Mouse (Mus musculus) neural tube, embryonic 14.5 days (tissue): ENCODE data around the gene Plcxd1. TPM values are rescaled to one million over a fixed set of nuclear protein-coding genes. Genes with fewer than 3 reads are reported as not detected.
"Not testable (repeated sequence)": the region's sequence is repeated elsewhere in the genome, so short reads cannot be mapped to it uniquely, and the experiment has no call there.

Experiments
- ATAC-seq: fragments of 200-750 bp; cut with Nextera tagmentation; 2 replicates; pipeline ENCODE4 v1.8.0; 2017; ENCODE audit warnings: low read depth, mild to moderate bottlenecking, moderate TSS enrichment, moderate library complexity
- H3K27ac ChIP-seq: fragments of 300-500 bp; sonication (generic); 2 replicates; pipeline ENCODE4 v1.5.1; 2014; ENCODE audit warnings: low read depth, mild to moderate bottlenecking, control low read depth, low read length, moderate library complexity, mixed read lengths
- H3K27me3 ChIP-seq: fragments of 300-500 bp; sonication (generic); 2 replicates; pipeline ENCODE4 v1.6.1; 2014; ENCODE audit warnings: low read length; ENCODE audit not compliant: control insufficient read depth, insufficient read depth
- H3K36me3 ChIP-seq: fragments of 300-500 bp; sonication (generic); 2 replicates; pipeline ENCODE4 v1.6.1; 2014; ENCODE audit warnings: low read length, mixed read lengths; ENCODE audit not compliant: control insufficient read depth, insufficient read depth
- H3K4me1 ChIP-seq: fragments of 300-500 bp; sonication (generic); 2 replicates; pipeline ENCODE4 v1.6.1; 2014; ENCODE audit warnings: low read length; ENCODE audit not compliant: control insufficient read depth, insufficient read depth
- H3K4me2 ChIP-seq: fragments of 300-500 bp; sonication (generic); 2 replicates; pipeline ENCODE4 v1.6.1; 2014; ENCODE audit warnings: mild to moderate bottlenecking, low read depth, low read length, control low read depth
- H3K4me3 ChIP-seq: fragments of 300-500 bp; sonication (generic); 2 replicates; pipeline ENCODE4 v1.5.1; 2014; ENCODE audit warnings: low read depth, low read length, control low read depth, mixed read lengths
- H3K9ac ChIP-seq: fragments of 300-500 bp; sonication (generic); replicated peaks from 2 replicates; pipeline ENCODE4 v1.6.1; 2014; ENCODE audit warnings: low read depth, mild to moderate bottlenecking, control low read depth, low read length, mixed read lengths
- H3K9me3 ChIP-seq: fragments of 300-500 bp; sonication (generic); 2 replicates; pipeline ENCODE4 v1.6.1; 2016; ENCODE audit warnings: low read length; ENCODE audit not compliant: control insufficient read depth
- WGBS: fragments of 180-500 bp; shearing (Covaris S2); extraction: QIAGEN DNeasy Blood & Tissue Kit; methylation state at CpG from one replicate; pipeline ENCODE4 v1.1.7; 2014; 5-methylcytosine and 5-hydroxymethylcytosine counted together
- polyA plus RNA-seq: library from polyadenylated mRNA; unstranded; fragments of >200 nt; fragmentation: Nextera tagmentation; extraction: Ambion mirVana; gene quantifications from 2 replicates; pipeline ENCODE4 v1.2.1, GENCODE M21; 2014

The Plcxd1 gene
- polyA plus RNA-seq, 1 experiment from 2014 or later: 2.7 TPM

DNA sequence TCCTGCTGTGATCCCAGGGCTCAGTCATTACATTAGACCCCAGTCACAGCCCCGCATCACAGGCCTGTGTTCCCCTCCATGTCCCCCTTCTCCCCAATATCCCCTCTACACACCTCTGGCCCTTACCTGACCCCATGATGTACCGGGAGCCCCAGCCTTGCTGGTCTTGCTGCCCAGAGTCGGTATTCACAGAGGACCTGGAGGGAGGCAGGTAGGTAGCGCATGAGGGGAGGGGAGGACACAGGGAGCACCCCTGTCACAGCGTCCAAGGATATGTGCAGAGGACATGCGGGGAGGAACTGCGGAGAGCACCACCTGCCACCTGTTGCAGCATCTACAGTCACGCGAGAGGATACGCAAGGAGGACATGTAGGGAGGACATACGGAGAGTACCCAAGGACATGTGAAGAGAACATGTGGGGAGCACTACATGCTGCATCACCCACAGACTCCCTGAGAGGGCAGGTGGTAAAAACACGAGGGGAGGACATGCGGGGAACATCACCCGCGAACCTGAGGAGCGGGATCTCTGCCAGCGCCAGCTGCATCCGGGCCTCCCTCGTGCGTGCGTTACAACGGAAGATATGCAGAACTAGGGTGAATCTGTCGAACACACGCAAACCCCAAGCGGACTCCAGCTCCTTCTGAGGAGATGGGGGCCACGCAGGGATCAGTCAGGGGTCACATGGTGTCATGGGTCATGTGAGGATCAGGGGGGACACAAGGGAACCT lies 6.5 kb downstream of the Plcxd1 start:
- peak overlapping the region; percentile 75 for H3K4me3 ChIP-seq
- ATAC-seq: no peak
- no peaks in the 10 kb centered on the region for H3K27me3 ChIP-seq
- H3K4me1 ChIP-seq: peaks cover 15% of the 10 kb centered on the region; the same call in 1 of the 2 replicates
- 94% methylated on average over 25 of the region's 26 CpGs for WGBS
- peak overlapping the region; percentile 88 for H3K4me2 ChIP-seq
- peak overlapping the region; percentile 76; the same call in 1 of the 2 replicates for H3K9ac ChIP-seq
- no peak overlapping the region for H3K27ac ChIP-seq
- H3K36me3 ChIP-seq: peaks cover 28% of the 10 kb centered on the region
- no peaks in the 10 kb centered on the region for H3K9me3 ChIP-seq

DNA sequence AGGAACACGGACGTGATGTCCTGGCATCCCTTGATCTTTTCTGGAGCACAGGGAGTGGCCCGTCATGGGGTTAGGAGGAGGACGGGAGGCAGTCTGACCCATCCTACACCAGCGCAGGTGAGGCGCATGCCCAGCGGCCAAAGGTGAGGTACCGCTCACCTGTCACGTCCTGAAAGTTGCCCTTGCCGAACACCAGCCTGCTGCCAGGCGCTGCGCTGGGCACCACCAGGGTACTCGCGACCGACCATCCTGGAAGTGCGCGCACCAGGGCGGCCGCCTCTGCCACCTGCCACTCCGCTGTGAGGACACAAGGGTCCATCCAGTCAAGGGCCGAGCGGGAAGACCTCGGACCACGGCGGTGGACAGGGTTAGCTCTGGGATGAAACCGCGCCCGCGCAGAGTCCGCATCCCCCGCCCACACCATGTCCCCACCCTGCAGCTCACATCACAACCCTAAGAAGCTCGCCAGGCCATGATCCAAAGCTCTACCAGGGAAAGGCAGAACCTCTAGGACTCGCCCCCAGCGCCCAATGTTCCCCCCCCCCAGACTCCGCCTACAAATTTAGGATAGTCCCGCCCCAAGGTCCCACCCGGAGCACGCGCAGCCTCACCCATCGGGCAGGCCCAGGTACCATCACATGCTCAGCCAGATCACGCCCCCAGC lies 7.3 kb downstream of the Plcxd1 start:
- WGBS: 19% methylated on average over 39 of the region's 41 CpGs
- peak; percentile 8; the same call in 1 of the 2 replicates for ATAC-seq
- H3K9me3 ChIP-seq: no peaks in the 10 kb centered on the region
- H3K4me2 ChIP-seq: peak overlapping the region; percentile 88
- peaks cover 28% of the 10 kb centered on the region for H3K36me3 ChIP-seq
- H3K27ac ChIP-seq: peak overlapping the region; percentile 94
- peak overlapping the region; percentile 75 for H3K4me3 ChIP-seq
- no peaks in the 10 kb centered on the region for H3K27me3 ChIP-seq
- peak overlapping the region; percentile 76 for H3K9ac ChIP-seq
- H3K4me1 ChIP-seq: peaks cover 10% of the 10 kb centered on the region; the same call in 1 of the 2 replicates

DNA sequence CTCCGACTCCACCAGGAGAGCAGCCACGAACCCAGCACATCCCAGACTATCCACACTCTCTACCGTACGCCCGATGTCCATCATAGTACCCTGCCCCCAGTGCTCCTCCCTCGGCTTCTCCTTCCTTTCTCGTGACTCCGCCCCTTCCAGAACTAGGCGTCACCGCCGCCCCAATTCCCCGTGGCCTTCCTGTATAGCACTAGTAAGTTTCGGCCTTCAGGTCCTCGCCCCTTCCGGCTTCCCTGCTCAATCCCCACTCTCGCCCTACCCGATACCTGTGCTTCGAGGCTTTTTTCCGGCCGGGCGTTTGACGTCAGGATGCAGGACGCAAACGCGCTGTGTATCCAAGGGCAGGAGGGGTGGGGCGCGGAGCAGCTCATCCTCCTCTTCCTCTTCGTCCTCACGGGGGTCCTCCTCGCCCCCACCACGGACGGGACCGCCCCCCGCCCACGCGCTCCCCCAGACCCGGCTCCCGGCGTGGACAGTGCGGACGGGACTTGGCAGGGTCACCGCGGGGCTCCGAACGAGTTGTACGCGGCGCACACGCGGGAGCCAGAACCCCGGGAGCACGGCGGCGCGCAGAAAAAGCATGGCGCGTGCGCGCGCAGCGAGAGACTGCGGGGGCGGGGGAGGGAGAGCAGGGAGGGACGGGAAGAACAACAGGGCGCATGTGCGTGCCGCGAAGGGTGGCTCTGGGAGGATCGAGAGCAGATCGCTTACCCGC lies 8.0 kb downstream of the Plcxd1 start, which contains the start of gene Gtpbp6:
TSS of gene Gtpbp6 (minus strand) at position 617 of the 724 bp plus-strand sequence.
- Histone ChIP-seq H3K4me2 (peak within 1 kb of the TSS; percentile 88), H3K36me3 (peaks cover 33% of the 10 kb centered on the region), H3K27ac (peak within 1 kb of the TSS; percentile 94), H3K4me3 (peak within 1 kb of the TSS; percentile 75), H3K27me3 (no peaks in the 10 kb centered on the region), H3K4me1 (peaks cover 10% of the 10 kb centered on the region; the same call in 1 of the 2 replicates), H3K9me3 (no peaks in the 10 kb centered on the region), H3K9ac (peak within 1 kb of the TSS; percentile 76)
- ATAC-seq: peak; percentile 75
- WGBS: under 1% methylated on average over 71 of the region's 71 CpGs

DNA sequence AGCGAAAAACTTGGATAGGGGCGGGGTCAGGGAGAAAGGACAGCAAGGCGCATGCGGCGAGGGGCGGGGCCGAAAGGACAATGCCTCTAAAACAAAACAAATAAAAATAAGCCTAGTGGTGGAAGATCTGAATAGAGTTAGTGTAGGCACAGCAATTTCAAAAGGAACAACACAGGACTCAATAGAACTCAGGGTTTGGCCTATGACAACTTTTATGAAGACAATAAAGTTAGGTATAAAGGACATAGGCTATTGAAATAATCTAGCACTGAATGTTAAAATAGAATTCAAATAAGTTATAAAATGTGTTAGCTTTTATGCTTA lies 8.5 kb downstream of the Plcxd1 start:
- 0% methylated on average over 7 of the region's 7 CpGs for WGBS
- Histone ChIP-seq H3K4me1 (peaks cover 10% of the 10 kb centered on the region; the same call in 1 of the 2 replicates), H3K9me3 (no peaks in the 10 kb centered on the region), H3K27me3 (no peaks in the 10 kb centered on the region), H3K36me3 (peaks cover 32% of the 10 kb centered on the region), H3K27ac (peak overlapping the region; percentile 94), H3K9ac (no peak overlapping the region), H3K4me3 (peak overlapping the region; percentile 75), H3K4me2 (0 out of 2 replicates have a peak overlapping the region, but pooled peaks have one; percentile 20)
- no peak for ATAC-seq

DNA sequence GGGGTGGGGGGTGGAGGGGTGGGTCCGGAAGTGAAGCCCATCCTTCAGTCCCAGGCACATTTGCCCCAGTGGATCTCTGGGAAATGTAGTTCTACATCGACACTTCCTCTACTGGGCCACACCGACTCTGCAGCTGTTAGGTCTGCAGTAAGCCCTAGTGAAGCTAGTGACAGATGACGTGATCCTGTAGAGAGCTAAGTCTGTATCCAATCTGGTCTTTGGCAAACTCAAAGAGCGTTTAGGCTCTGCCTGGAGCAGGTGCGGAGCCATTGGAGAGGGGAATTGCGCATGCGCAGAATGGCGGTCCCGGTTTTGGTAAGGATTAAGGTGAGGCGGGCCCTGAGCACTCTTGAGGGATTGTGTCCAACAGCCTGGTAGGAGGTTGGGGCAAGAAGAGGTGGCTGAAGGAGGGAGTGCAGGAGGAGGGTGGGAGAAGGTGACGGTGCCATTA lies 10.2 kb downstream of the Plcxd1 start, which contains the start of gene Zfp605:
TSS of gene Zfp605 (plus strand) at position 102 of the 451 bp plus-strand sequence.
- Histone ChIP-seq H3K9me3 (no peaks in the 10 kb centered on the region), H3K27ac (peak within 1 kb of the TSS; percentile 87), H3K4me1 (peaks cover 10% of the 10 kb centered on the region; the same call in 1 of the 2 replicates), H3K27me3 (no peaks in the 10 kb centered on the region), H3K36me3 (peaks cover 18% of the 10 kb centered on the region), H3K9ac (peak within 1 kb of the TSS; percentile 70), H3K4me2 (peak within 1 kb of the TSS; percentile 70), H3K4me3 (peak within 1 kb of the TSS; percentile 60)
- WGBS: under 1% methylated on average over 12 of the region's 12 CpGs
- peak; percentile 65 for ATAC-seq

DNA sequence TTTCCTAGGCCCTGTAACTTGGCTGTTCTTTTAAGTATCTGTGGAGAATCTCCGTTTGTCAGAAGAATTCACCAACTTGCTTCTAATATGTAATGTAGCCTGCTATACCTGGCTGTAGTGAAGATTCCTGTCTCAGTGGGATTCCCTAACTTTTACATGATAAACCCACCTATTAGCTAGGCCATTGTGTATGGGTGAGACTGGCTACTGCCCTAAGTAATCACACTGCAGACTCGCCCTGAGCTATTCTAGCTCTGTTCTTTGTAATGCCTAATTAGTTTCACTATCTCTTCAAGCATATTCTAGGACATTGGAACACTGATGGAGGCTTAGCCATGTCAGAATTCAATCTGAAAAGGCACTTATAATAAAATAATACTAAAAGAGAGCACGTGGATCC lies 22.6 kb downstream of the Plcxd1 start:
- 77% methylated on average over 3 of the region's 3 CpGs for WGBS

DNA sequence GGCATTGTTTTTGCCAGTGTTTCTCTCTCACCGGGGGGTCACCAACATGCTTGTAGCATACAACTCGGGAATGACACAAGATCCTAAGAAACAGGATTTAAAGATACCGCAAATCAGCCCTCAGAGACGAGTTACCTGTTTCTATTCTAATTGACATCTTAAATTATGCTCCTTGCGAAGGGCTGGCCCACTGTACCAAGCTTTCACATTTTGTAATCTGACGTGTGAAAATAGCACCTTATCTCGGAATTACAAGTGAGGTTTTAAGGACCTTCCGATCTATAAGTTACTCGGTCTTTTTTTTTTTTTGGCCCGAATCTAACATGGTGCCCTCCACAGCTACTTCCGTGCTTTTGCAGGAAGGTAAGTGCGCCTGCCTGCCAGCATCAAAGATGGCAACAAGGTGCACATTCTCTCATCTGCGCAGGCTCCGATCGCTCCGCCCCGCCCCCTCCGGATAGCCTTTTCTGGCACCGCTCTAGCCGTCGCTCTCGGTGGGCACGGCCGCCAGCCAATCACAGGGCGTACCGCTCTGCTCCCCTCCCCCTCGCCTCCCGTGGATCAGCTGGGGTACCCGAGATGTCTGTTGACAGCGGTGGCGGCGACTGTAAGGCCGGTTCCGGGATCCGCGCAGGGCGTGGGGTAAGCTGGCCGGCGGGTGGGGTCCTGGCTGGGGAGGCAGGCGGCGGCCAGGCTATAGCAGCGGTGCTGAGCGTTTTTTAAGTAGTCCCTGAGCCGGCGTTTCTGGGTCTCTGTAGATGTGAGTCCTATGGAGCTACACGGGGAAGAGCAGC lies 35.7 kb downstream of the Plcxd1 start, which contains the start of gene Chfr:
TSS of gene Chfr (plus strand) at position 550 of the 794 bp plus-strand sequence.
- H3K36me3 ChIP-seq: no peaks in the 10 kb centered on the region; the same call in none of the 2 replicates
- H3K4me3 ChIP-seq: peak within 1 kb of the TSS; percentile 52
- H3K27me3 ChIP-seq: no peaks in the 10 kb centered on the region
- ATAC-seq: peak; percentile 99
- peaks cover 5% of the 10 kb centered on the region; the same call in 1 of the 2 replicates for H3K4me1 ChIP-seq
- no peaks in the 10 kb centered on the region; the same call in 1 of the 2 replicates for H3K9me3 ChIP-seq
- peak within 1 kb of the TSS; percentile 58 for H3K4me2 ChIP-seq
- peak within 1 kb of the TSS; percentile 42 for H3K9ac ChIP-seq
- 0 out of 2 replicates have a peak within 1 kb of the TSS, but pooled peaks have one; percentile 41 for H3K27ac ChIP-seq
- WGBS: 4% methylated on average over 46 of the region's 46 CpGs

More for the DNA sequence above, 22.6 kb downstream of the Plcxd1 start:
- H3K36me3 ChIP-seq: peaks cover 21% of the 10 kb centered on the region
- H3K9ac ChIP-seq, H3K27me3 ChIP-seq, ATAC-seq, H3K4me2 ChIP-seq, H3K4me3 ChIP-seq, H3K4me1 ChIP-seq, H3K27ac ChIP-seq, H3K9me3 ChIP-seq: not testable (repeated sequence)

DNA sequence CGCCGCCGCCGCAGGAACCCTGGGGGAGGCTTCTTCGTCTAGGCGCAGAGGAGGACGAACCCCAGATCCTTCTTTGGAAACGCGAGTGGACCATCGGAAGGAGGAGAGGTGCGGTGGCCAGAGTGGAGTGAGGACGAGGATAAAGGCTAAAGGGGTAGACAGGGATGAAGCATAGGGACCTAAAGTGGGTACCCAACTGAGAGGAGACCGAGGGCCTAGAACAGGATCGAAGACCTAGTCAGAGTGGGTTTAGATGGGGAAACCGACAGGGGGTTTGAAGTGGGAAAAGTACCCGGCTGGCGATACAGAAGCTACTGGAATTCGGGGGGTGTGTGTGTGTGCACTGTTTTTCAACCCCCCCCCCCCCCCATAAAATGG lies 36.3 kb downstream of the Plcxd1 start:
- H3K9ac ChIP-seq: peak overlapping the region; percentile 42
- peak overlapping the region; percentile 58 for H3K4me2 ChIP-seq
- WGBS: 7% methylated on average over 18 of the region's 18 CpGs
- ATAC-seq: peak; percentile 39
- H3K4me3 ChIP-seq: peak overlapping the region; percentile 52
- H3K9me3 ChIP-seq: no peaks in the 10 kb centered on the region
- peaks cover 5% of the 10 kb centered on the region; the same call in 1 of the 2 replicates for H3K4me1 ChIP-seq
- no peaks in the 10 kb centered on the region; the same call in none of the 2 replicates for H3K36me3 ChIP-seq
- H3K27me3 ChIP-seq: no peaks in the 10 kb centered on the region
- 0 out of 2 replicates have a peak overlapping the region, but pooled peaks have one; percentile 41 for H3K27ac ChIP-seq
